Mouse (Mus musculus): Measurements from ENCODE around the gene Fam214a. TPM values are rescaled to one million over a fixed set of nuclear protein-coding genes. Genes with fewer than 3 reads are reported as not detected.
A peak's percentile ranks its signal among the peaks of the same experiment; 100 is the strongest.

Gene Fam214a
- polyA plus RNA-seq, 1 experiment from 2014 or later: 7.7 TPM

DNA sequence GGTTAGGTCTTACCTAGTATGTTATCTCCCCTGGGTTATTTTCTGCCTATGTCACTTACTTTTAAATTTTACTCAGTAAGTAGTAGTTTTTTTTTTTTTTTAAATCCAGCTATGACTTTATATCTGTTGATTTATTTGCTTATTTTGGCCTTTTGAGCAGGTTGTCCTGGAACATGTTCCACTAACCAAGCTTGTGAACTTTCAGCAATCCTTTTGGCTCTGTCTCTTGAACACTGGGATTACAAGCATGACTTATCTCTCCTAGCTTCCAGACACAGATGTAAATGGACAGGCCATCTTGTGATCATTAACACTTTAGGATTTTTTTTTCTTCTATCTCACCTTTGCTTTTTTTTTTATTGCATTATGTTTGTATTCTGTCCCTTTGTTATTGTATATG is 94.4 kb downstream of the Fam214a start:
- Histone ChIP-seq H3K4me3 (no peak overlapping the region), H3K36me3 (peaks cover 45% of the 10 kb centered on the region), H3K4me1 (no peaks in the 10 kb centered on the region), H3K9me3 (replicated peaks) (no peaks in the 10 kb centered on the region), H3K27me3 (ENCODE audit: low read depth, poor library complexity, severe bottlenecking) (no peaks in the 10 kb centered on the region), H3K27ac (replicated peaks) (no peak overlapping the region)
- no peak for DNase-seq (ENCODE audit: low spot score)

- no peak overlapping the region for H3K27ac ChIP-seq (replicated peaks)
- H3K27me3 ChIP-seq (ENCODE audit: low read depth, poor library complexity, severe bottlenecking): no peaks in the 10 kb centered on the region
- H3K4me3 ChIP-seq: no peak overlapping the region
- H3K4me1 ChIP-seq: no peaks in the 10 kb centered on the region
- WGBS: 86% methylated on average over 3 of the region's 3 CpGs
- no peaks in the 10 kb centered on the region for H3K9me3 ChIP-seq (replicated peaks)
- peak; percentile 1 for DNase-seq (ENCODE audit: low spot score)
- peaks cover 34% of the 10 kb centered on the region for H3K36me3 ChIP-seq
Observed at GRCm38 (mm10) chr9:75049100-75049499, 96.4 kb downstream of the Fam214a start.

DNA sequence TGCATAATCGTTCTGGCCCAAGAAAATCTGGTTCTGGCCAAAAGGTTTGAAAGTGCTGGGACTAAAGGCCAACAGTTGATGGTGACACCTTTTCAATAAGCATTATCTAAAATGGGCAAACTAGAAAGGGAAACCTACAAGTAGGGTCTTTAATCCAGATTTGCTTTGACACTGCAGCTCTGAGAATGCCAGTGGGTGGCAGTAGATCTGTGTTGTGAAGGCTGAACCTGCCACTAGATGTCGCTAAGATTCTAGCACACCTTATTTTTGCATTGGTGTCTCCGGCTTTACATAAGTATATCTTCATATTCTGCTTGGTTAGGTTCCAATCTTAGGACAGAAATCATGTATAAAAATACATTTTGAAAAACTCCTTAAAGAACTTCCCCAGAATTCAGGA is 97.3 kb downstream of the Fam214a start:
- Histone ChIP-seq H3K4me1 (no peaks in the 10 kb centered on the region), H3K27ac (replicated peaks) (no peak overlapping the region), H3K4me3 (no peak overlapping the region), H3K27me3 (ENCODE audit: low read depth, poor library complexity, severe bottlenecking) (no peaks in the 10 kb centered on the region), H3K9me3 (replicated peaks) (no peaks in the 10 kb centered on the region), H3K36me3 (peaks cover 37% of the 10 kb centered on the region)
- DNase-seq (ENCODE audit: low spot score): peak; percentile 41
- 47% methylated on average over 3 of the region's 3 CpGs for WGBS

DNA sequence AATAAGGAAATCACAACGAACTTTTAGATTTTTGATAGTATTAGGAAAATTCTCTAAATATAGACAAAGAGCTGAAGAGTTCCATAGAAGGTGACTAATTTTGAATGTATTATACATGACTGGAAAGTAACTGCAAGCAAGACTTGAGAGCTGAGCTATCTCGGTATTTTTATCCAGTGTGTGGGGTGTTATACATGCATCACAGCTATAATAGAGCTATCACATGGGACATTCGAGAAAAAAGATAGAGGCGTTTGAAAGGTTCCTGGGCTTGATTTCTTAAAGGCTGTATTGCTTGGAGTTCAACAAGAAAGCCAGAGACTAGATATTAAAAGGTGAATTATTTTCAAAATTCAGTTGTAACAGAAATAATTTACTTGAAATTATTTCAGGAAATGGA is 99.2 kb downstream of the Fam214a start:
- DNase-seq (ENCODE audit: low spot score): no peak
- H3K36me3 ChIP-seq: peaks cover 35% of the 10 kb centered on the region
- WGBS: 90% methylated on average over 4 of the region's 4 CpGs
- no peaks in the 10 kb centered on the region for H3K9me3 ChIP-seq (replicated peaks)
- no peak overlapping the region for H3K4me3 ChIP-seq
- H3K27ac ChIP-seq (replicated peaks): no peak overlapping the region
- no peaks in the 10 kb centered on the region for H3K27me3 ChIP-seq (ENCODE audit: low read depth, poor library complexity, severe bottlenecking)
- no peaks in the 10 kb centered on the region for H3K4me1 ChIP-seq

DNA sequence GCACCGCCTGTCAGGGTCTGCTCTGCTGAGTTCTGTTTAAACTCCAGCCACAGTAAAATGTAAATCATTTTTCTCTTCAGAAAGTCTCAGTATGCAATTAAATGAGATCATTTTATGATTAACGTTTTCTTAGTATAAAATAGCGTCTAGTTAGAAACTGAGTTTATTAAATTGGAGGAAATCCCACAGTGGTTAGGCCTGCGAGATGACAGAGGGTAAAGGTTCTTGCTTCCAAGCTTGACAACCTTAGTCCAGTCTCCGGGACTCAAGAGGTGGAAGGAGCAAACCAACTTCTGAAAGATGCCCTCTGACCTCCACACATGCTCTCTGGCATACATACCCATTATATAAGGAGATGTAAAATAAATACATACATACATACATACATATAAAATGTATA is 102.4 kb downstream of the Fam214a start:
- no peaks in the 10 kb centered on the region for H3K4me1 ChIP-seq
- H3K4me3 ChIP-seq: no peak overlapping the region
- 95% methylated on average over 5 of the region's 5 CpGs for WGBS
- H3K9me3 ChIP-seq (replicated peaks): no peaks in the 10 kb centered on the region
- no peak overlapping the region for H3K27ac ChIP-seq (replicated peaks)
- H3K27me3 ChIP-seq (ENCODE audit: low read depth, poor library complexity, severe bottlenecking): no peaks in the 10 kb centered on the region
- peaks cover 55% of the 10 kb centered on the region for H3K36me3 ChIP-seq
- DNase-seq (ENCODE audit: low spot score): no peak

DNA sequence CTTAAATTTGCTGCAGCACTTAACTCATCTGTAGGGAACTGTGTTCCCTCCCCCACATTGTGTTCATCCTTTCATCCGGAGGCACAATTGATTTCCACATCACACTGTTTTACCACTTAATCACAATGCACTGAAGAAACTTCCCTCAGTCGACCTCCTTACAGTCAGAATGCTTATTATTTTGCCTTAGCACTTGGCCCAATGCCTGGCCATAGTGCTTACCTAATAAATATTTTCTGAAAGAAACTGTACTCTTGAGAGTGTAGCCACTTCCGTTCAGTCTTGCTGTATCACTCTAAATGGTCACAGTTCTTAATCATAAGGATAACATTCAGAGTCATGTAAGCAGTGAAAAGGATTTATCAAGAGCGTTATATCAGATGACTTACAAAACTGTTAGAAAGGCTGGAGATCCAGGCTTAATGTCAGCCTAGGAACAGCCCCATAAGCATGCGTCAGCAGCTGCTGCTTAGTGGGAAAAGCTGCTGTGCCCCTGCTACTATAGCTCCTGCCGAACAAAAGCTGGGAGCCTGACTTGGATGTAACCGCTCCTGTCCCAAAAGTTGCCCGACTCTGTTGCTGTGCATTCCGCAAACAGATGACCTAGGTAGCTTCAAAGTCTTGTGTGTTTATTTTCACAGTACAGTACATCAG is 112.1 kb downstream of the Fam214a start:
- 85% methylated on average over 9 of the region's 9 CpGs for WGBS
- Histone ChIP-seq H3K9me3 (replicated peaks) (no peaks in the 10 kb centered on the region), H3K27ac (replicated peaks) (no peak overlapping the region), H3K4me1 (no peaks in the 10 kb centered on the region), H3K27me3 (ENCODE audit: low read depth, poor library complexity, severe bottlenecking) (peaks cover 1% of the 10 kb centered on the region), H3K36me3 (peaks cover 12% of the 10 kb centered on the region), H3K4me3 (no peak overlapping the region)
- no peak for DNase-seq (ENCODE audit: low spot score)

GRCm38 (mm10) chr9:75070457-75071028 is 117.9 kb downstream of the Fam214a start, which contains the start of gene Myo5a:
Gene Myo5a, plus strand, starts transcription at chr9:75071015.
- no peaks in the 10 kb centered on the region for H3K9me3 ChIP-seq (replicated peaks)
- WGBS: 22% methylated on average over 23 of the region's 23 CpGs
- H3K27ac ChIP-seq (replicated peaks): peak within 1 kb of the TSS; percentile 99
- peak within 1 kb of the TSS; percentile 89 for H3K4me3 ChIP-seq
- H3K27me3 ChIP-seq (ENCODE audit: low read depth, poor library complexity, severe bottlenecking): peaks cover 7% of the 10 kb centered on the region
- DNase-seq (ENCODE audit: low spot score): no peak
- peaks cover 26% of the 10 kb centered on the region for H3K4me1 ChIP-seq
- no peaks in the 10 kb centered on the region for H3K36me3 ChIP-seq

GRCm38 (mm10) chr9:75071029-75071705 is 118.5 kb downstream of the Fam214a start:
- under 1% methylated on average over 88 of the region's 92 CpGs for WGBS
- Histone ChIP-seq H3K27ac (replicated peaks) (peak overlapping the region; percentile 99), H3K27me3 (ENCODE audit: low read depth, poor library complexity, severe bottlenecking) (peaks cover 7% of the 10 kb centered on the region), H3K4me1 (peaks cover 26% of the 10 kb centered on the region), H3K4me3 (peak overlapping the region; percentile 89), H3K9me3 (replicated peaks) (no peaks in the 10 kb centered on the region), H3K36me3 (no peaks in the 10 kb centered on the region)
- peak; percentile 88 for DNase-seq (ENCODE audit: low spot score)

DNA sequence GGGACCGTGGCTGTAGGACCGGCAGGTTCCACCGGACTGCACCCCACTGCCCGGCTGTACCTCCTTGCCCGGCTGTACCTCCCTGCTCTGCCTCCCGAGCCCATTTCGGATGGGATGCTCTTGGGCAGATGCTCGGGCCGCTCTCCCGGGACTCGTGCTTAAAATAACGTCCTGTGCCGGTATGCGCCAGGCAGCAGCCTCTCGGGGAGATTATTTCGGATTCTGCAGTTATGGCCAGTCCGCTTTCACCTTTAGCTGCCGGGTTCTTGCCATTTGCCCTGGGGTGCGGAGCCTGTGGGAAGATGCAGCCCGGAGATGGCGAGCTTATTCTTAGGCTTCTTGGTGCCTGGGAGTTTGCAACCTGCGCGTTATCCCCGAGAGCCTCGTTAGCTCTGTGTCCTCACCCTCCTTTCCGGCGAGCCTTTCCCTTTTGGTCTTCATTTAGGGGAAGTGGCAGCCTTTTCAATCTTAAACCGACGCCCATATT is 119.1 kb downstream of the Fam214a start:
- Histone ChIP-seq H3K9me3 (replicated peaks) (no peaks in the 10 kb centered on the region), H3K36me3 (no peaks in the 10 kb centered on the region), H3K4me3 (peak overlapping the region; percentile 89), H3K27me3 (ENCODE audit: low read depth, poor library complexity, severe bottlenecking) (peaks cover 7% of the 10 kb centered on the region), H3K27ac (replicated peaks) (peak overlapping the region; percentile 99), H3K4me1 (peaks cover 26% of the 10 kb centered on the region)
- DNase-seq (ENCODE audit: low spot score): no peak
- under 1% methylated on average over 29 of the region's 29 CpGs for WGBS

DNA sequence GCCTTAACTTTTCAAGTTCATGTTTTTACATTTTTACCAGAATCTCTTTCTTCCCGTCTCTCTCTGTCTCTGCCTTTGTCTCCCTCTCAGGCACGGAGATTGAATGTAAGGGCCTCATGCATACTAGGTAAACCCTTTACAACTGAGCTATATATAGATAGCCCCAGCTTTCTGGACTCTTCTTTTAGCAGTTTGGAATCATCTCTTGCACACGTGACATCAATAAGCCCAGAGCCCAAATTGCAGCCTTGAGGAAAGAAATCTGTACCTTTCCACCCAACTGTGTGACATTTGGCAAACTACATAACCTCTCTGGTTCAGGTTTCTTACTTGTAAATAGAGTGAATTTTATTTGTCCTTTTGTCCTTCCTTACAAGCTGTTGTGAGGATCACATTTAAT is 119.7 kb downstream of the Fam214a start:
- Histone ChIP-seq H3K4me1 (peaks cover 26% of the 10 kb centered on the region), H3K27me3 (ENCODE audit: low read depth, poor library complexity, severe bottlenecking) (peaks cover 7% of the 10 kb centered on the region), H3K27ac (replicated peaks) (peak overlapping the region; percentile 99), H3K36me3 (no peaks in the 10 kb centered on the region), H3K4me3 (peak overlapping the region; percentile 89), H3K9me3 (replicated peaks) (no peaks in the 10 kb centered on the region)
- no peak for DNase-seq (ENCODE audit: low spot score)
- WGBS: 17% methylated on average over 3 of the region's 3 CpGs

- H3K4me3 ChIP-seq: no peak overlapping the region
- H3K4me1 ChIP-seq: peaks cover 13% of the 10 kb centered on the region
- no peaks in the 10 kb centered on the region for H3K36me3 ChIP-seq
- no peaks in the 10 kb centered on the region for H3K27me3 ChIP-seq (ENCODE audit: low read depth, poor library complexity, severe bottlenecking)
- H3K27ac ChIP-seq (replicated peaks): no peak overlapping the region
- peaks cover 4% of the 10 kb centered on the region; the same call in 1 of the 2 replicates for H3K9me3 ChIP-seq (replicated peaks)
- no peak for DNase-seq (ENCODE audit: low spot score)
Observed at GRCm38 (mm10) chr9:75077191-75077590, 124.5 kb downstream of the Fam214a start.
